Comparison of ENCODE assay signal across 18 mouse cellular contexts in the genomic region with DNA sequence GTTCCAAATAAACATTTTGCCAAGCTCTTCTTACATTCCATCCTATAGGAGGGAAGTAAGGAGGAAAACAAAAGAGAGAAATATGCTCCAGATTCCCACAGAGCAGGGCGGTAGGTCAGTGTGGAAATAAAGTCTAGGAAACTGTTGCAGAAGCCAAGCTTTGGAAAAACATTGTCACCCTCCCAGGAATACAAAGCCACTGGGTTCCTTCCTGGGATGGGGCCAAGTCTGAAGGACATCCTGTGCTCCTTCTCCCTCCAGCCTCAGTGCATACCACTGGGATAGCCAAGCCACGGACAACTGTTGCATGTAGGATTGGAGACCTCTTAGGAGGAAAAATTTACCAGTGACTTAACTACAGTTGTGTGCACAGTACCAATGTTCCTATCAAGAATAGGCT.
A peak's percentile ranks its signal among the peaks of the same experiment; 100 is the strongest.
DNase-seq lines count a peak whose midpoint lies in the region; ATAC-seq and TF ChIP-seq lines count a peak whose summit lies in the region.
"Had no signal": no experiment of that assay in that cellular context is flagged by ENCODE, and none has a peak within 500 bp of the region (broad histone marks: within the 10 kb centered on the region; RNA-seq: fewer than 3 reads in every experiment).

No protein-coding gene starts in this region.

- intact Hi-C loops in heart, adult 2 months (cut with DNase I), result no loop called here
- intact Hi-C loops in heart, postnatal 25 days (cut with DNase I), result no loop called here
- intact Hi-C loops in left cerebral cortex, postnatal 14 days (cut with DNase I), result no loop called here

- TF ChIP-seq POLR2A in heart, adult 2 months (IDR thresholded peaks at IDR 0.05; ENCODE audit: insufficient read depth, low read depth, low read length), result no peak
- TF ChIP-seq POLR2A in myocyte (IDR thresholded peaks at IDR 0.05; ENCODE audit: insufficient read length, low read depth), result peak; percentile 19

- no peak overlapping the region for H3K9ac ChIP-seq in heart, adult 2 months (ENCODE audit: low read depth, low read length)
- no peak overlapping the region for H3K9ac ChIP-seq in heart, embryonic 13.5 days
- H3K9ac ChIP-seq: liver, postnatal 0 days; midbrain, embryonic 12.5 days had no signal

- 40% methylated on average over 2 of the region's 2 CpGs for WGBS in heart, adult 2 months
- 51% methylated on average over 2 of the region's 2 CpGs for WGBS in heart, embryonic 13.5 days

- peaks cover 2% of the 10 kb centered on the region; the same call in 1 of the 2 replicates for H3K36me3 ChIP-seq in heart, adult 2 months (ENCODE audit: control insufficient read depth, insufficient read depth, low read length)
- no peaks in the 10 kb centered on the region for H3K36me3 ChIP-seq in heart, embryonic 13.5 days
- no peaks in the 10 kb centered on the region for H3K36me3 ChIP-seq in myocyte (ENCODE audit: control insufficient read depth, insufficient read depth)
- H3K36me3 ChIP-seq: midbrain, embryonic 12.5 days had no signal

- H3K4me2 ChIP-seq in heart, embryonic 13.5 days, result no peak overlapping the region
- peak overlapping the region; percentile 55 for H3K4me2 ChIP-seq in myocyte (ENCODE audit: low read depth)
- H3K4me2 ChIP-seq: midbrain, embryonic 12.5 days had no signal

- no peaks in the 10 kb centered on the region for H3K27me3 ChIP-seq in heart, adult 2 months (ENCODE audit: control insufficient read depth, insufficient read depth, low read length)
- H3K27me3 ChIP-seq in heart, embryonic 13.5 days (replicated peaks), result no peaks in the 10 kb centered on the region
- H3K27me3 ChIP-seq in myocyte (ENCODE audit: control insufficient read depth, insufficient read depth, insufficient read length), result no peaks in the 10 kb centered on the region
- H3K27me3 ChIP-seq: midbrain, embryonic 12.5 days had no signal

- TF ChIP-seq EP300 in heart, adult 2 months (IDR thresholded peaks at IDR 0.05; ENCODE audit: insufficient read depth, low read depth, low read length), result no peak

- H3K9me3 ChIP-seq in heart, embryonic 13.5 days, result no peaks in the 10 kb centered on the region
- H3K9me3 ChIP-seq: midbrain, embryonic 12.5 days had no signal

- ATAC-seq in heart, embryonic 13.5 days (ENCODE audit: extremely low read depth, insufficient number of reproducible peaks, low FRiP score, low TSS enrichment), result 0 out of 2 replicates have a peak, but pooled peaks have one; percentile 46
- ATAC-seq: forebrain, embryonic 16.5 days; hindbrain, postnatal 0 days; liver, postnatal 0 days had no signal

- H3K4me3 ChIP-seq in heart, adult 2 months, result no peak overlapping the region
- H3K4me3 ChIP-seq in heart, embryonic 13.5 days, result no peak overlapping the region
- H3K4me3 ChIP-seq in myocyte, result no peak overlapping the region
- H3K4me3 ChIP-seq: midbrain, embryonic 12.5 days had no signal

- H3K27ac ChIP-seq in heart, adult 2 months, result peak overlapping the region; percentile 54
- H3K27ac ChIP-seq in heart, embryonic 13.5 days (replicated peaks), result 0 out of 2 replicates have a peak overlapping the region, but pooled peaks have one; percentile 17
- H3K27ac ChIP-seq: hindbrain, postnatal 0 days; macrophage; midbrain, embryonic 12.5 days had no signal

- TF ChIP-seq CTCF in heart, adult 2 months (IDR thresholded peaks at IDR 0.05), result no peak

- no peaks in the 10 kb centered on the region for H3K79me2 ChIP-seq in heart, adult 2 months (replicated peaks; ENCODE audit: control insufficient read depth, insufficient read depth, low read length)
- H3K79me2 ChIP-seq in myocyte (ENCODE audit: control insufficient read depth, insufficient read depth), result no peaks in the 10 kb centered on the region

- H3K4me1 ChIP-seq in heart, adult 2 months (ENCODE audit: control insufficient read depth, insufficient read depth, low read length), result peaks cover 4% of the 10 kb centered on the region
- H3K4me1 ChIP-seq in heart, embryonic 13.5 days, result no peaks in the 10 kb centered on the region
- H3K4me1 ChIP-seq: midbrain, embryonic 12.5 days had no signal

- peak; percentile 33 to 45 for DNase-seq in heart, adult 2 months
- DNase-seq in heart, postnatal 25 days (ENCODE audit: low spot score), result no peak
- DNase-seq in adipocyte (ENCODE audit: low spot score), result peak; percentile 32
- no peak for DNase-seq in left cerebral cortex, postnatal 14 days (ENCODE audit: low spot score in 2 of 2)
- DNase-seq in cerebellum, adult 11 months, result no peak
- DNase-seq: adrenal gland, postnatal 25 days; cerebellum, adult 8-10 months; kidney, adult 9 months; kidney, postnatal 4 days; liver; liver, postnatal 0 days; thymus, postnatal 4 days had no signal

- no peak overlapping the region for H3ac ChIP-seq in myocyte (ENCODE audit: control insufficient read depth, insufficient read length)

TF ChIP-seq in myocyte, 11 proteins besides CTCF, POLR2A, EP300 and RAD21:
- TF ChIP-seq POLR2AphosphoS2 (IDR thresholded peaks at IDR 0.05; ENCODE audit: insufficient read length, low read depth) (no peak), MYOG (IDR thresholded peaks at IDR 0.05; ENCODE audit: control insufficient read depth in 1 of 3, insufficient read depth in 1 of 3, insufficient read length in 2 of 3, low read depth in 2 of 3) (peak in 1 of 3 experiments; percentile 40), MYOD1 (IDR thresholded peaks at IDR 0.05; ENCODE audit: control insufficient read depth in 1 of 3, insufficient read length in 2 of 3, low read depth in 2 of 3) (peak in 1 of 3 experiments; percentile 19)

Comparison
In these comparisons a context has a peak if more than half of its experiments do, and no peak if none do; other contexts are left out.
1. DNase-seq: peak in heart, adult 2 months (2 of 2) and adipocyte (single experiment); none in heart, postnatal 25 days (single experiment), left cerebral cortex, postnatal 14 days (0 of 2) and cerebellum, adult 11 months (single experiment).